Mouse (Mus musculus) lung, adult 2 months (tissue): ENCODE results near the gene Fam187a.

ENCODE experiments used
- CTCF ChIP-seq: fragments of 200-500 bp; IDR thresholded peaks from 2 replicates; pipeline ENCODE4 v1.5.1; 2011; ENCODE audit warnings: mild to moderate bottlenecking, low read length, control low read depth; ENCODE audit not compliant: insufficient read depth
- POLR2A ChIP-seq: fragments of 200-500 bp; IDR thresholded peaks from 2 replicates; pipeline ENCODE4 v1.6.1; 2011; ENCODE audit warnings: low read depth, mild to moderate bottlenecking, control low read depth, low read length, borderline replicate concordance; ENCODE audit errors: extremely low read depth

DNA sequence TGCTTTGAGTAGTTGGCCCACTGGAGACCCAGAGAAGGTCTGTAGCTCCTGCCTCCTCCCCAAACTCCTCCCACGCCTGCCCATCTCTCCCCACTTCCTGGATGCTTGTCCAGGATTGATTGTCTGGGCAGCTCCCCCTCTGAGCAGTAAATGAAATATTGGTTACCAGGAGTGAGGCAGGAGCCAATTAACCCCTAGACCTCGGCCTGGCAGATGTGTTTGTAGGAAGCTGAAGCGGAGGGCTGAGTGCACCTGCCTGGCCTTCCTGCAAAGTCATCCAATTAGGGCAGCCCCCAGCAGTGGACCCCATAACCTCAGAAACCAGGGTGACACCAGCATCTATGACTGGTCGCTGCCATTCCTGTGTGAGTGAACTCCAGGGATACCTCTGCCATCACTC lies 51.3 kb downstream of the Fam187a start:
- no peak for TF ChIP-seq CTCF
- no peak for TF ChIP-seq POLR2A
